Mouse (Mus musculus): ENCODE results near the gene Pde7b.

Pde7b gene

DNA sequence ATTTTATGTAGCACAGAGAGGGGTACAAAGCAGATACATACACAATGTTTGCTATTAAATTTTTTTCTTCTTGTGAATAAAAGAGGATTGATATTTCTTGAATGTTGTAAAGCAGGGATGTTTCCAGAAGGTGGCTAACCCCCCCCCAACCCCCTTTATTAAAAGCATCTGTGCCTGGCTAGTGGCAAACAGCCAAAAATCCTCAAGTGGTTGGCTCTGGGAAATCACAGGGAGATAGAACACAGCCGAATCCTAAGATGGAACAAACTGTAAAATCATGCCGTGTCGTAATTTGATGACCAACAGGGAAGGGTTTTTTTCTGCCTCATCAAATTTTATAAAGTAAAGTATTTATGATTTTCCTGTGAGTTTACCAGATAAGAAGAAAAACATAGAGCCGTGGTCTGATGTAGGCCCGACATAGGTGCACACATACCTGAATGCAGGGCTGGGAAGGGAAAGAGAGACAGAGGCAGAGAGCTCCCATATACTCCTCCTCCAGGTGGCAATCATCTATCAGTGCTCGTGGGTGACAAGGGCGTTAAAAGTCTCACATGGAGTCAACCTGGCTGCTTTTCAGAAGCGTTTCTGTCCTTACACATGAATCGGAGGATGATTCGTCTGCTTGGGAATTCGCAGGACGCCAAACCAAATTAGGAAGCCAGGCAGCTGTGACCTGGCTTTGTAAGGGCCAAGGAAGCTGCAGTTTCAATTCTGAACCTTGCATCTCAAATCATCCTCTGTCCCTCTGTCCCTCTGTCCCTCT is 67.4 kb downstream of the Pde7b start:
- in situ Hi-C loops (cut with MboI; ENCODE audit: unreplicated experiment in 2 of 2) = no loop called here

DNA sequence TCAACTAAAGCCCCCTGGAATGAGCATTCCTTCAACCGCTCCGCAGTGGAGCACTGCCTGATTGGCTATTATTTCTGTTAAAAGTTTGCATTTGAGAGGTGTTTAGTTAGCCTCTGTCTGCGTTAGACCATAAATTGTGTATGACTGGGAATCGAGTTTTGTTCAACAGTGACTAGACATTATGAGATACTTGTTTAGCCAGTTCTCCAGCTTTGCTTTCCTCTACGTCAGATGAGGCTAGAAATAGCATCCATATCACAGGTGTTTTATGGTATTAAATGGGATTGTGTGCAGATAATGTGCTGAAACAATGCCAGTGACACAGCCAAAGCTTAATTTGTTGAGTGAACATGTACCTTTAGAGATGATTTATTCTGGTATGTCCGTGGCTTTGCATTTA is 70.3 kb downstream of the Pde7b start:
- in situ Hi-C loops (cut with MboI; ENCODE audit: unreplicated experiment in 2 of 2) = no loop called here

DNA sequence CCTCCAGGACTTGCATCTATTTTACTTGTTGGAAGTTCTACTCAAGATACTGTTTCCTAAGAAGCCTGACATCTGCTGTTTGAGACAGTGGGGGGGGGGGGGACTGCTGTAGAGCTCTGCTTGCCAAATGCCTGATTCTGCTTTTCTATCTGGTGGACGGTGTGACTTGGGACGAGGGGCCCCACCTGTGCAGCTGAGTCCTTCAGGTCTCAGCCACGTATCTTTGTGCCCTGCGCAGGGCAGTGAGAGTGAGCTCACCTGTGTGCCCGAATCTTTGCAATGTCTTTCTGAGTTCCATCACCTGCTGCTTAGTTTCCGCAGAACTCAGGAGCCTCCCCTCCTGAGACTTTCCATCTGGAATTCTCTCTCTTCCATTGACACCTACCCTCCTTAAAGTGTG is 70.7 kb downstream of the Pde7b start:
- in situ Hi-C loops (cut with MboI; ENCODE audit: unreplicated experiment in 2 of 2) = no loop called here

DNA sequence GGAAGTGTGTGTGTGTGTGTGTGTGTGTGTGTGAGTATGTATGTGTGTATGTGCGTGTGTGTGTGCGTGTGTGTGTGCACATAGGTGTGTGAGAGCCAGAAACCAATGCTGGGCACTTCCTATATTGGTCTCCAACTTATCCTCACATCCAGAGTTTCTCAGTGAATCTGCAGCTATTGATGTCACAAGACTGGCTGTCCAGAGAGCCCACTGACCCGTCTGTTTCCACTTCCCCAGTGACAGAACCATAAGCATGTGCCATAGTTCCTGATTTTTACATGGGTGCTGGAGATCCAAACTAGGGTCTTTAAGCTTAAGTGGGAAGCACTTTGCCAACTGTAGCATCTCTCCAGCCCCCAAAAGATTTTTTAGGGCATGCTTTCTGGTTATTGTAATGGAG is 71.6 kb downstream of the Pde7b start:
- in situ Hi-C loops (cut with MboI; ENCODE audit: unreplicated experiment in 2 of 2) = no loop called here

DNA sequence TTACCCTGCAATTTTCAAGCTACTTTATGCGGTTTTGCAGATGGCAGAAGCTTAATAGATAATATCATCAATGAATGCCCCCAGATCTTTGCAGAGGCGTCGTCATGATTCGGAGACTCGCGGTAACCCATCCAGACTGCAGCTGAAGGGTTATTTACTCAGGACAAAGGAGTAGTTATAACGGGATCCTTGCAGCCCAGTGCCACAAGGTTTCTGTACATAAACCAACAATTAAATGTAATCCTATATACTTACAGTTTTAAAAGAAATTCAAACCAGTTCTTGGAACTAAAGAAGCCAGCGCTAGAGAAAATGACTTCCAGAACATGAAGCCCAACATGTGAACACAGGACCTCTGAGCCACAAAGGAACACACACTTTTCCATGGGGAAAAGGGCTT is 88.5 kb downstream of the Pde7b start:
- in situ Hi-C loops (cut with MboI; ENCODE audit: unreplicated experiment in 2 of 2) = no loop called here

DNA sequence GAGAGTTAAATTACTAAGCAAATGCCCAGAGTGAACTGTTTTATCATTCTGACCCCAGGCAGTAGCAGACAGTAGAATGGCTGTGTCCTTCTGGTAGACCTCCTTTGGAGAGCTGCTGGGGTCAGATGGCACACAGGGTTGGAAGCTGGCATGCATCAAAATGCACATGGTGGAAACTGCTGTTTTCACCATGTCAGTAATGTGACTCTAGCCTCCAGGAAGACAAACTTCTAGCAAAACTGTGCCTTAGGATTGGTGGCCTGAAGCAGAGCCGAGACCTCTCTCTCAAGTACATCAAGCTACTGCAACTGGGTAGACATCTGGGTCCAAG is 91.8 kb downstream of the Pde7b start:
- in situ Hi-C loops (cut with MboI; ENCODE audit: unreplicated experiment in 2 of 2) = no loop called here

DNA sequence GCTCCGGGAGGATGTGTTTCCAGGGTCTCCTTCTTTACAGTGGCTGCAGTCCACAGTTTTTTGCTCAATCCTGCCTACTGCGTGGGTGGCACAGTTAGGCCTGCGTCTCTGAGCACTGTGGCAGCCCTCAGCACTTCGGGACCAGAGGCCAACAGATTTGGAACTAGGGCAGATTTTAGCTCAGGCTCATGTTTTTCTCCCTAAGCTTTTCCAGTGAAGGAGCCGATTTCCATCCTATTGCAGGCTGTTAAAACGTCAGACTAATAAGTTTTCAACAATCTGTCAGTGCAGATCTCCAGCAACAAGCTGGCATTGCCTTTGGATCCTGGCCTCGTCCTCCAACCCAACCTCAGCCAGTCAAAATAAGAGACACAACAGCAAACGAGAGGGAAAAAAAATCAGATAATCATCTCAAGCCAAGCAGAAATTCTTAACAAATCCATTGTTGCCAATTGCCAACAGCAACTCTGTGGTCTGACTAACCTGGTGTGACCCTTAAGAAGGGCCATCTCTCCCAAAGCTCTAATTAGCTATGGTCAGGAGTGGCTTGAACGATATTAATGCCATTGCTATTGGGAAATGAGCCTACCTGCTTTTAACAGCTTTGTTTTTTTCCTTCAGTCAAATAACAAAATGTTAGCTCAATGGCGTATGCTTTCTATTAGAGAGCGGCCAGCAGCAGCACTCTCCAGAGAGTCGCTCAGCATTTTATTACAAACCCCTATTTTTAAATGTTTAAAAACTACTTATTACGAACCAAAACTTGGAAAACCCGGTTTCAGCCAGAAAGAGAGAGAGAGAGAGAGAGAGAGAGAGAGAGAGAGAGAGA is 92.4 kb downstream of the Pde7b start:
- in situ Hi-C loops (cut with MboI; ENCODE audit: unreplicated experiment in 2 of 2) = no loop called here

DNA sequence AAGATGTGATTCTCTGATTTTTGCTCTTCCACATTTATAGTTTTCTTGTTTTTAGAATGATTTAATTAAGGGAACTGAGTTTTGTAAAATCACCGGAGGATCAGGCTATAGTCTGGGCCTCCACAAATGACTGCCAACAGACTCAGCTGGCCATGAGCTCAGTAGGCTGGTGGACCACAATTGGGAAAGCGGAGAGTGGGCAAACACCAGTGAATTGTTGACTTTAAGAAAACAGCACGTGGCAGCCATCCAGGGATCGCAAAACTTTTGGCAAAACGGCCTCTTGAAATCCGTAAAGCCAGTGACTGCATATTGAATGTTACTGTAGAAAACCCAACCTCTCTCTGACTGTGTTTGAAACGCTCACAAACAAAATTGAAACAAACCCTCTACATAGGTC is 94.8 kb downstream of the Pde7b start:
- in situ Hi-C loops (cut with MboI; ENCODE audit: unreplicated experiment in 2 of 2) = no loop called here

DNA sequence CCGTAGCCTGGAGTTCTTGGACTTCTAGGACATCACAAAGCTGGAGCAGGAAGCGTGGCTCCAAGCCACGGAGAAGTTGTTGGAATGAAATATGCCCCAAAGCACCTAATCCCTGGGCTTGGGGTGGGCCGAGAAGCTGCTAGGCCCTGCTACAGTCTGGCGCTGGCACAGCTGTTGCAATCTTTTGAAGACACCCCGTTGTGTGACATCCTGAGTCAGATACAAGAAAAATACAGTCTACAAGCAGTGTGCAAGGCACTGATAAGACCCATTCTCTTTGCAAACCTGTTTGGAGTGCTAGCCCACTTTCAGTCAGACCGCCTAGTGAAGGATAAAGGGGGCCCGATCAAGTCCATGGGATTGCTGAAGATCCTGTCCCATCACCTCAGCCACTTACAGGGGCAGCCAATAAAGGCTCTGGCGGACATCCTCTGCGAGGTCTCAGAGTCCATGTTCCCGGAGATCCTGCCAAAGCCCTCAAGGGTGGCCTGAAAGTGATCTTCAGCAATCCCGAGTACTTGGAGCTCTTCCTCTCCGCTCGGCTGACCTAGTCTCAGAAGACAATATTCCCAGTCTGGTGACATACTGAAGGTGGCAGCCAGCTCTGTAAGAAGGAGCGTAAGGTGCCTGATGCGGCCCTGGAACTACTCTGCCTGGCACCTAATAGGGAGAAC is 99.0 kb downstream of the Pde7b start:
- in situ Hi-C loops (cut with MboI; ENCODE audit: unreplicated experiment in 2 of 2) = no loop called here

DNA sequence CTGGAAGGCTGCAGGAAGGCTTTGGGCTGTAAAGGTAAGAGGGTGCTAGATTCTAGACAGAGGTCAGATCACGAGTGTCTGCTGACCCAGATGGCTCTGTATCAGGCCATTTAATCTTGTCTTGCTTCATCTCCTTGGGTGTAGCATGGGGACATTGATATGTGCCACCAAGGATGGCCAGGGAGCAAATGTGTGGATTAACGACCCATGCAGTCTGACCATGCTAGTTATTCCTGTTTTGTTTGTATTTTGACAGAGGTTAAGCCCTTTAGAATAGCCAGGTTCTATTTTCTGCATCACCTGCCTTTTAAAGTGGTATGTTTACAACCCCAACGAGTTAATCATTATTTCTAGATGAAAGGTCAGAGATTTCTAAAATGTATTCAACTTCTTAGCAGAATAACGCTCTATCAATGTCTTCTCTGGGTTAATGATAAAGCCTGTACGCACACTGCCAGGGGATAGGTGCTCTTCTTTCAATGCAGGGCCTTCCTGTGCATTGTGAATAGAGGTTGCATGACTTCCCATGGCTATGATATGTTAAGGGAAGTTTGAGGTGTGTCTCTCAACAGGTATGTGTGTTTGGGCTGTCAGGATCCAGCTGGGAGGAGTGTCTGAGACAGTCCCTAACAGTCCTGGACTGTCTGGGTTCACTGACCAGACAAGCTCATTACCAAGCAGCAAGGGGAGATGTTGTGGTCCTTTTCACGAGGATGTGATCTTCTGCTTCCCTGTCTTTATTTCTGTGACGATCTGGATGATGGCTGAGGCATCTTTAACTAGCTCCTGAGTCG is 103.0 kb downstream of the Pde7b start:
- in situ Hi-C loops (cut with MboI; ENCODE audit: unreplicated experiment in 2 of 2) = no loop called here

DNA sequence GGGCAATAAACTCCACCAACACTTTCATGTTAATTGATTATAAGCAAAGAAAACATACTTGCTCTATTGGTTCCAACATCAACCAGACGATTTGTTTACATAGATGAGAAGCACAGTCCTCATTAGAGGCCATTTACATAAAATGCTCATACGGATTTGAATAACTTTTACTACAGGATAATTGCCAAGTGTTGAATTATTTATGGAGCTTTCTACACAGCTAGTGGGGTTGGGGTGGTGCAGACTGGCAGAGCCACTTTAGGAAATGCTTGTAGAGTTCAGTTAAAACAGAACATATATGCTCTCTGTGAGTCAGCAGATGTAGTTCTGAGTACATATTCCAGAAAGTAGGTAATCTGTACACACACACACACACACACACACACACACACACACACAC is 118.9 kb downstream of the Pde7b start:
- in situ Hi-C loops (cut with MboI; ENCODE audit: unreplicated experiment in 2 of 2) = no loop called here

DNA sequence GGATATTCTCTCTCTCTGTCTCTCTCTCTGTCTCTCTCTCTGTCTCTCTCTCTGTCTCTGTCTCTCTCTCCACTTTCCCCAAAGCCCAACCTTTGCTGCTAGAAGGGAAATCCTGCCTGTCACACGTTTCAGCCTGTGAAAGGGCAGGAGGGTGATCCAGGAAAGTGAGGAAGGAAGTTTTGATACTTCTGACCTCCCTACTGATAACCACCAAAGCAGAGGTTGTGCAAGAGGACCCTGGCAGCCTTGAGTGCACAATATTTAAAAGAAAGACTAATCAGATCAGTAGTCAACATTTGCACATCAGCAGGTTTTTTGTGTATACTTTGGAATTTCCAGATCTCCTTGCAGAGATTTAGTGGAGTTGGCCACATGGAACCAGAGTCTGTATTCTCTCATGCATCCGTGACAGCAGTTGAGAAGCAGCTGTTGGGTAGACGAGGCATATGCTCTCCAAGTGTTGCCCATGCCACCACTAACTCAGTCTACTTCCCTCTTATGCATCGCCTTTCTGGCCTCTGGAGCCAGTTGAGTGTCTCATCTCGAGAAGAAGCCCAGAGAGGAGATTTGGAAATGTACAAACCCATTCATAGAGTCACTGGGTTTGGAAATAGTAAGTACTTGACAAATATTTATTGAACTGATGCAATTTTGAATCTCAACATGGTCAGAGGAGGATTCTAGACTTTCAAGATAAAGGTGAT is 129.6 kb downstream of the Pde7b start:
- in situ Hi-C loops (cut with MboI; ENCODE audit: unreplicated experiment in 2 of 2) = no loop called here

DNA sequence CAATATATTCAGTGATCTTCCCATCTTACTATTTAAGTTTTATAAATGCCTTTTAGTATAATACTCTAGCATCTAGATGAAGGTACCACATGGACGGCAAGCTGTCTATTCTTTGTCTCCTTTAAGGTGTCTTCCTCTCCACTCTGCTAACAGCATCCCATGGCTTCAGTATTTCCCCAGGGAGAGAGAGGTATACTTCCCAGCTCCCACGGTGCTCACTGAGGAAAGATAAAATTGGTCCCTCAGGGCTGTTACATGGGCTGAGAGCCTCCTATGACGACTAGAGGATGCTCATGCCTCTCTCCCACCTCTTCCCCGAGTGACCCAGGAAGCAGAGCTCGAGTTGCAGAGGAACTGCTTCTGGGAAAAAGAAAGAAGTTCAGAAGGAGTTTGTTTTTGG is 130.9 kb downstream of the Pde7b start:
- in situ Hi-C loops (cut with MboI; ENCODE audit: unreplicated experiment in 2 of 2) = no loop called here

DNA sequence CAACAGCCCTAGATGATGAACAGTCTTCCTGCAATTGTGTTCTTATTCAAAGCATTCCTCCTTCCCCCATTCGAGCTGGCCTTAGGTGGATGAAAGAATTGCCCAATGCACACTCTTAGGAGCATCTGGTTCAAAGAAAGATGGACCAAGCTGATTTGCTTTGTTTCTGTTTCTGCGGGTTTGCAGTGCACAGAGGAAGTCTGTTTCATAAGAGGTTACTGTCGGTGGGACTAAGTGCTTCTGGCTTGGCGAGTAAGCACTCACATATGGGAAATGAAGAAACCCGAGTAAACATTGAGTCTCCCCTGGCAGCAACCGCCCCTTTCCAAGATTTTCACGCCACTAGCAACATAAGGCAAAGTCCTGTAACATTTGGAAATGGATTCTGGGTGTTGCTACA is 134.8 kb downstream of the Pde7b start:
- in situ Hi-C loops (cut with MboI; ENCODE audit: unreplicated experiment in 2 of 2) = no loop called here

DNA sequence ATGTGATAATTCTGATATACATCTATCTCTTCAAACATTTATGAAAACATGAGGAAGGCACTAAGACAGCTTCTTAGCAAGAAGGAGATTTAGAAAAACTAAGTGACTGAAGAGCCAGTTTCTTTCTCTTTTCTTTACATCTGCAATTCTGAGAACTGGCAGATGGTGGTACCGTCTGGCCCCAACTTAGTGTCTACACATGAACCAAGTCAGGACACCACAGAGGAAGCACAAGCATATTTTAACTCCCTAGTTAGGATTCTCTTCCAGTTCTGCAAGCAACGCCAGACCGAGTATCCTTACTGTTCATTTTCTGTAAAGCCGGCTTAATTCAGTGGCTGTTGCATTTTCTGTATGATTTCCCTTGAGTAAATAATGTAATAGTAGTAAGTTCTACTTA is 138.9 kb downstream of the Pde7b start:
- in situ Hi-C loops (cut with MboI; ENCODE audit: unreplicated experiment in 2 of 2) = no loop called here

DNA sequence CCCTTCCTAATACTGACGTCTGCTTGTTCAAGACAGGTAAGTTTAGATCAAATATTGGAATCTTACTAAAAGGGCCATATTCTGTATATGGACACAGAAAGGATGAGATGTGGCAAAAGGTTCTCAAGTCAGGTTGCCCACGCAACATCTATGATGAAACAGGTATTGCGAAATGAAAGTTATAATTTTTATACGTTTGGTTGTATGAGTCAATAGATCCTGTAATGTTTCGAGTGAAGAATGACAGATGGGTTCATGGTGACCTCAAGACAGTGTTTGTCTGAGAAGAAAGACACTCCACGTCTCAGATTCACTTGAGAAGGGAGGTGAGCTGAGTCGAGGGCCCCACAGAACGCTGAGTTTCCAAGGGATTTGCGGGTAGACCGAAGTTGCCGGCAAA is 149.9 kb downstream of the Pde7b start:
- in situ Hi-C loops (cut with MboI; ENCODE audit: unreplicated experiment in 2 of 2) = no loop called here

DNA sequence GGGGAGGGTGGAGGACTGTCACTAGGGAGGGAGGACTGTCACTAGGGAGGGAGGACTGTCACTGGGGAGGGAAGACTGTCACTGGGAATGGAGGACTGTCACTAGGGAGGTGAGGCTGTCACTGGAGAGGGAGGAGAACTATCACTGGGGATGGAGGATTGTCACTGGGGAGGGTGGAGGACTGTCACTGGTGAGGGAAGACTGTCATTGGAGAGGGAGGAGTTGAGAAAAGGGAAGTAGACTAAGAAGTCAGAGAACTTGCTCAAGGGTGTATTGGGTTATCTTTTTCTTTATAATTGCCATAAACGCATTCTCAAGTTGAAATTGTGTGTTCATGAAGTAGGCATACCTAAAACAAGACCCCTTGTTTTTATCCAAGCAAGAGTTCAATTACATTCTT is 150.5 kb downstream of the Pde7b start:
- in situ Hi-C loops (cut with MboI; ENCODE audit: unreplicated experiment in 2 of 2) = no loop called here

DNA sequence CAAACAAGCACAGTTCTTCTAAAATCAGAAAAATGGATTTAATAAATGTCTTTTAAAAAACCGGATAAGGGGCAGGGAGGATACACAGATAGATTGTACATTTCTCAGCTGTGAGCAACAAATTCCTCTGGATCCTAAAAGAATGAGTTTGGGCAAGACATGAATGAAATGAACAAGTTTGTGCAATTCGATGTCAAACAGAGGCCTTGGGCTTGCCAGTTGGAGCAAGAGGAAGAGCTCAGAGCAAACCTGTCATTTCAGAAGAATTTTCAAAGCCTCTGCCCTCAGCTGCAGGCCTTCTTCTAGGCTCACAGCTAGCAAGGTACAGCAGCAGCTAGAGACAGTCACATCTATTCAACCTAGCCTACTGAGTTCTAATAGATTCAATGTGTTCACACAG is 153.4 kb downstream of the Pde7b start:
- in situ Hi-C loops (cut with MboI; ENCODE audit: unreplicated experiment in 2 of 2) = no loop called here

DNA sequence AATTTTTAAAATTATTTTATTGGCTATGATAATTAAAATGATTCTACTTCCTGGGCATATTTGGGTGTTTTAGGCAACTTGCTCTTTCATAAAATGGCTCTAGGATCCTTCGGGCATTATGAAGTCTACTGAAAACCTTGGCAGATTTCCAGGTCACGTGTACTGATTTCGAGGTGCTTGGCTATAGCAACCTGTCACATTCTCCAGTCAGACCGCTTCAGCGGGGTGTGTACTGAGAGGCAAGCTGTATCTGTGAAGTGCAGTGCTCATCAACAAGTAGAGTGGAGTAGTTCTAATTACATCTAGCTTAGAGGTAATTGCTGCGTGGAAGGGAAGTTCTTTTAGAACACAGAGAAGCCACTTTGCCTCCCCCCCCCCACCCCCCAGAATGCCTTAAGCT is 156.2 kb downstream of the Pde7b start:
- in situ Hi-C loops (cut with MboI; ENCODE audit: unreplicated experiment in 2 of 2) = no loop called here

DNA sequence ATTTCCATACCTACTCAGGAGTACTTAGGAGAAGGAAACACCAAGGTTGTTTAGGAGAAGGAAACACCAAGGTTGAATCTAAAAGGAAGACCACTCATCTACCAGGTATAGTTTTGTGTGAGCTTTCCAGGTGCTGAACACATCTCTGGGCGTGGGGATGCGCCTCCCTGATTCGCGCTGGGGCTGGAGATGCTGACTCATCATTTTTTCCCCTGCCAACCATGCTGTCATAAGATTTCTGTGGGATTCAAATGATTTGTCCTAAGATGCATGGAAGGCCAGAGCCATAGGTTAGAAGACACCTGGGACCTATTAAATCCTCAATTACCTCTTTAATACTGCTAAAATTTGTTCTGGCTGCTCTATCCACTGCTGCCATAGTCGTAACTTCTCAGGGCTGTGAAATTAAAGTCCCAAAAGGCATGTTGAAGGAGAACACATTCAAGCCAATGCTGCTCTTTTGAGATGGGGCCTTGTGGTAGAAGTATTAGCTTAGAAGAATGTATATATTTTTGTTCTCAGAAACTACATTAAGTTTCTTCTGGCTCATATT is 157.1 kb downstream of the Pde7b start:
- in situ Hi-C loops (cut with MboI; ENCODE audit: unreplicated experiment in 2 of 2) = no loop called here
